Mouse (Mus musculus) midbrain, embryonic 10.5 days (tissue): ENCODE data around the gene Zfp169. TPM values are rescaled to one million over a fixed set of nuclear protein-coding genes. Genes with fewer than 3 reads are reported as not detected.

Source experiments
- DNase-seq: peaks from one replicate; pipeline ENCODE4 v3.0.0-alpha.2; 2017; ENCODE audit warnings: low spot score
- H3K27ac ChIP-seq: fragments of 300-500 bp; sonication (generic); replicated peaks from 2 replicates; pipeline ENCODE4 v1.5.1; 2016; ENCODE audit warnings: mild to moderate bottlenecking
- H3K27me3 ChIP-seq: fragments of 300-500 bp; sonication (generic); 2 replicates; pipeline ENCODE4 v1.6.1; 2016; ENCODE audit warnings: low read depth, mild to moderate bottlenecking; ENCODE audit not compliant: poor library complexity, severe bottlenecking
- H3K36me3 ChIP-seq: fragments of 300-500 bp; sonication (generic); 2 replicates; pipeline ENCODE4 v1.6.1; 2016; ENCODE audit warnings: mild to moderate bottlenecking, moderate library complexity
- H3K4me1 ChIP-seq: fragments of 300-500 bp; sonication (generic); 2 replicates; pipeline ENCODE4 v1.6.1; 2016
- H3K4me3 ChIP-seq: fragments of 300-500 bp; sonication (generic); 2 replicates; pipeline ENCODE4 v1.5.1; 2016; ENCODE audit warnings: mild to moderate bottlenecking, moderate library complexity
- H3K9me3 ChIP-seq: fragments of 300-500 bp; sonication (generic); replicated peaks from 2 replicates; pipeline ENCODE4 v1.6.1; 2016; ENCODE audit warnings: mild to moderate bottlenecking
- WGBS: fragments of 180-500 bp; shearing (Covaris S2); methylation state at CpG from one replicate; pipeline ENCODE4 v1.1.7; 2016; 5-methylcytosine and 5-hydroxymethylcytosine counted together
- polyA plus RNA-seq: library from polyadenylated mRNA; unstranded; fragments of >200 nt; fragmentation: Nextera tagmentation; extraction: Ambion mirVana; gene quantifications from 2 replicates; pipeline ENCODE4 v1.2.1, GENCODE M21; 2016

The Zfp169 gene
- polyA plus RNA-seq = 4.7 TPM in 2 replicates

DNA sequence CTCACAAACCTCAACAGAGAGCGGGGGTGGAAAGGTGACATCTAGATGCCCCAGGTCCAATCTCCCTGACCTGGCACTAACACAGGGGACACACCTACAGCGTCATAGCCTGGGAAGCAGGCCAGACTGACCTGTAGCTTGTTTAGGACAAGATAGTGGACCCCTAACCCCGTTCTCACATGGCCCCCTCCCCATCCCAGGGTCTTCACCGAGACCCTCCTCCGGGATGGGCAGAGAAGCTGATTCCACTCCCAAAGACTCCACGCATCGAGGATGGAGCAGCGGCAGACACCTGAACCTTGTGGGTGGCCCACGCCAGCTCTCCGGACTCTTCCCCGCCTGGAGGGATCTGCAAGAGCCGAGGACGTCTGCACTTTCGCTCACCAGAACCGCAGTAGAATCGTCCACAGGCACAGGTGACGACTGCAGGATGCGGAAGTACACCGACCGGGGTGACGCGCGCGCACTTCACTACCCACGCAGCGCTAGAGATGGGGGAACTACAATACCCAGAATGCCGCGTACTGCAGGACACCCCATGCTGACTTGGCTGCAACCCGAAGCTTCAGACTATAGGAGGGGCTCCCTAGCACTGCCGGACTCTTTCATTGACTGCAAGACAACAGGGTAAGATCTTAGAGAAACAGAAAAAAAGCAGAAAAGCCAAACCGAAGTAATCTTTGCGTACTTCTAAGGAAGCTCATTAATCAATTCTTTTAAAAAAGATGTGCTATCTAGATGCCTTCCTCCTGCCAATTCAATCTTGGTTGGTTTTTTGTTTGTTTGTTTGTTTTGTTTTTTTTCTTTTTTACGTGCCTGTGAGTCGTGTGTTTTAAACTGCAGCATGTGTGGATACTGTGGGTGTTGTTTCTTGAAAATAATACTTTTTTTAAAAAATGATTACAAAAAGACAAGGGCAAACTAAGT, at the start of gene Zfp169, which contains the start of gene A830005F24Rik:
Gene Zfp169 (minus strand): TSS at position 449 of the 927 bp plus-strand sequence.
Gene A830005F24Rik (plus strand): TSS at position 568 of the 927 bp plus-strand sequence.
- Histone ChIP-seq H3K27me3 (no peaks in the 10 kb centered on the region), H3K9me3 (no peaks in the 10 kb centered on the region), H3K36me3 (no peaks in the 10 kb centered on the region), H3K4me1 (peaks cover 20% of the 10 kb centered on the region), H3K4me3 (peak within 1 kb of the TSS; percentile 86), H3K27ac (peak within 1 kb of the TSS; percentile 82)
- DNase-seq = peak; percentile 81
- 3% methylated on average over 34 of the region's 34 CpGs for WGBS

DNA sequence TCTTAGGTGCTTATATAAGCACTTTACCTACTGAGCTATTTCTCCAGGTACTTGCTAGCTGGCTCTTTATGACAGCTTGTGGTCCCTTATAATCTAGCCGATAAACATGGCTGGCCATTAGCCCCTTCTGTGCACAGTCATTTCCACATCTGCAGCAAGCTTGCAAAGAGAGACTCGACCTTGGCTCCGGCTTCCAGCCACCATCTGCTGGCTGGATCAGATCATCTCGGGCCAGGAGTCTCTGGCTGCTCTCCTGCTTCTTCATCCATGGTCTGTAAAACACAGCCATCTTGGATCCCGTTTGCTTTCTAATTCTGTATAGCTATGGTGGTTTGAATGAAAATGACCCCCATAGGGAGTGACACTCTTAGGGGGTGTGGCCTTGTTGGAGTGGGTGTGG, 49.1 kb upstream of the Zfp169 start:
- no peak for DNase-seq
- 91% methylated on average over 5 of the region's 5 CpGs for WGBS
- Histone ChIP-seq H3K27ac (no peak overlapping the region), H3K27me3 (no peaks in the 10 kb centered on the region), H3K36me3 (no peaks in the 10 kb centered on the region), H3K9me3 (no peaks in the 10 kb centered on the region), H3K4me3 (no peak overlapping the region), H3K4me1 (peaks cover 11% of the 10 kb centered on the region)

DNA sequence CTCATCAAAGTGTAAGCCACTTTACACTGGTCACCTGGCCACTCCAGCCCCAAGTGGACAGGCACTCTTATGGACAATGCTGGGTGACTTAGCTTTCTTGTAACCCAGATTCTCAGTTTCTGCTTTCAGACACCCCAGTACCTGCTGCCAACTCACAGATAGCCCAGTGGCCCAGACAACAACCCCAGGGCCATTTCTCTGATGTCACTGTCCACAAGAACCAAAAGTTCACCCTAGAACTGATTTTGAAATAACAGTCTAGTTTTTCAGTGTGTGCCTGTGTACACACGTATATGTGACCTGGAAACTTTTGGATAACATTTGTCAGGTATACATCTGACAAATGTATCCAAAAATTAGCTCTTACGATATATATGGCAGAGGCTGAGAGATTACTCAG, 48.2 kb upstream of the Zfp169 start:
- no peaks in the 10 kb centered on the region for H3K27me3 ChIP-seq
- no peaks in the 10 kb centered on the region for H3K9me3 ChIP-seq
- DNase-seq = no peak
- WGBS = 90% methylated on average over 2 of the region's 2 CpGs
- no peak overlapping the region for H3K4me3 ChIP-seq
- peaks cover 11% of the 10 kb centered on the region for H3K4me1 ChIP-seq
- no peaks in the 10 kb centered on the region for H3K36me3 ChIP-seq
- H3K27ac ChIP-seq = no peak overlapping the region

DNA sequence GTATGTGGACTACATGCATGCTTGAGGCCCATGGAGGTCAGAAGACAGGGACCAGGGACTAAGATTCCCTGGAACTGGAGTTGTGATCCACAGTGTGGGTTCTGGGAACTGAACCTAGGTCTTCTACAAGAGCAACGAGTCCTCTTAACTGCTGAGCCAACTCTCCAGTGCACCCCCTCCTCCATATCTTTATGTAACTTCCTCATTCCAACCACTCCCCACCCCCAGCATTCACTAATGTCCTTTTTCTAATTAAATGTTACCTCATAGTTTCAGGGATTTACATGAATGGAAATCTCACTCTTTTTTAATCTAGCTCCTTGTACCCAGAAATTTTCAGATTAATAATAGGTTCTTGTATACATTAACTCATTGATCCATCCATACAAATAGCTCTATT, 42.7 kb upstream of the Zfp169 start:
- no peaks in the 10 kb centered on the region for H3K27me3 ChIP-seq
- no peaks in the 10 kb centered on the region for H3K36me3 ChIP-seq
- no peaks in the 10 kb centered on the region for H3K4me1 ChIP-seq
- H3K9me3 ChIP-seq = no peaks in the 10 kb centered on the region
- WGBS = 90% methylated on average over 1 of the region's 1 CpGs
- H3K4me3 ChIP-seq = no peak overlapping the region
- H3K27ac ChIP-seq = no peak overlapping the region
- DNase-seq = no peak

DNA sequence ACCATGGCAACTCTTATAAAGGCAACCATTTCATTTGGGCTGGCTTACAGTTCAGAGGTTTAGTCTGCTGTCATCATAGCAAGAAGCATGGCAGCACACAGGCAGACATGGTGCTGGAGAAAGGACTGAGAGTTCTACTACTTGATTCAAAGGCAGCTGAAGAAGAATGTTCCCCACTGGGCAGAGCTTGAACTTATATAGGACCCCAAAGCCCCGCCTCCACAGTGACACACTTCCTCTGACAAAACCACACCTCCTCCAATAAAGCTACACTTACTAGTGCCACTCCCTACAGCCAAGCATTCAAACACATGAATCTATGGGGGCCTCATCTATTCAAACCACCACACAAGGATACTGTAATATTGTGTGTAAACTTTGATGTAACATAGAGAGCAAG, 41.3 kb upstream of the Zfp169 start:
- DNase-seq = no peak
- Histone ChIP-seq H3K27ac (no peak overlapping the region), H3K4me1 (no peaks in the 10 kb centered on the region), H3K36me3 (no peaks in the 10 kb centered on the region), H3K9me3 (no peaks in the 10 kb centered on the region), H3K4me3 (no peak overlapping the region), H3K27me3 (no peaks in the 10 kb centered on the region)
- WGBS = 78% methylated on average over 1 of the region's 1 CpGs

DNA sequence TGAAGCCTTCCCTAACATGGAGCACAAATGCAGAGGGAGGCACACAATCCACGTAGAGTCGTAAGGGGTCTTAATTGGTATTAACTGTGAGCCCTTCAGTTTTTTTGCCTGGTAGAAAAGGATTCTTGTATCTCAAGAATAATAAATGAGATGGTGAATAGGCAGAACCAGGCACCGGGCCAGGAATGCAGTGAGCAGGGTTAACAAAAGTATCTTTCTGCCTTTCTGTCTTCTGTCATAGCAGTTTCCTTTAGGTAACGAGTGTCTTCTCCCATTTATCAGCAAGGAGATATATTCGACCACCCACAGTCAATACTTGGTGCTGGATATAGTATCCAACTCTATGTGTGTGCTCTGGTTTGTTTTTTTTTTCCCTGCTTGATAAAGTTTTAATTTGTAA, 40.3 kb upstream of the Zfp169 start:
- H3K4me3 ChIP-seq = no peak overlapping the region
- no peaks in the 10 kb centered on the region for H3K9me3 ChIP-seq
- WGBS = 87% methylated on average over 5 of the region's 5 CpGs
- H3K4me1 ChIP-seq = no peaks in the 10 kb centered on the region
- no peak overlapping the region for H3K27ac ChIP-seq
- no peak for DNase-seq
- H3K27me3 ChIP-seq = no peaks in the 10 kb centered on the region
- H3K36me3 ChIP-seq = no peaks in the 10 kb centered on the region

DNA sequence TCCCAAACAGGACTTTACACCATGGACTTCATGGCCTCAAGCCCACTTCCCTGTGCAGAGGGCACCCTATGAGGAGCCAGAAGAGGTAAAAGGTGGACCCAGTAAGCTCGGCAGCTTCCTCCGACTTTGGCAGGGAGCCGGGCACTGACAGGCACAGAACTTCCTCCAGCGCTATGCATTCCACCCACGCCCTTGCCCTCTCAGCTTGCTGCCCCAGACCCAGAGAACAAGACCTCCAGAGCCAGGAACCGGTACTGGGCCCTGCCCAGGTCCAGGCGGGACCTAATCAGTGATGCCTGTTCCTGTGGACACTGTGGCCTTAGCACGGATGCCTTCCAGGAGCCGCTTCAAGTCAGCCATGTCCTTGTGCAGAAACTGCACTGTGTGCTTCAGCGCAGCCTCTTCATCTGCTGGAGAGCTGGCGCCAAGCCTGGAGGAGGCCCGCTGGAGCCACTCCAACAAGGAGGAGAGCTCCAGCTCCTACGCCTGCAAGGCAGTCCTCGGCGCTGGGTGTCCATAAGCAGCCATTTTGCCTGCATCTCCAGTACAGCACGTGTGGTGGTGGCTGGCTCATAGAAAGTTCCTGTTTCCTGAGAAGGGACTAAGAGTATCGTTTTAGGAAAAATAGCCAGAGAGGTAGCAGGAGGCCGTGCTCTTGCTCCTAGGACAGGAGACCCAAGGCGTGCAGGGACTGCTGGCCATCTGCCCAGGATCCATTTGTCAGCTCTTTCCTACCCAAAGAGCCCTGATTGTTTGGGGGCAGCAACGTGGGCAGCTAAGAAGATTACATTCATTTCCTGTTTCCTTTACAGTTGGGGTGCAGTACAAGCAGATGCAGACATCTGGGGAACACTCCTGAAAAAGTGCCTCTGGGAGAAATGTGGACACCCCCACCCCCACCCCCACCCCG, 39.2 kb upstream of the Zfp169 start:
- WGBS = 86% methylated on average over 21 of the region's 21 CpGs
- Histone ChIP-seq H3K36me3 (no peaks in the 10 kb centered on the region), H3K9me3 (no peaks in the 10 kb centered on the region), H3K27ac (no peak overlapping the region), H3K27me3 (peaks cover 6% of the 10 kb centered on the region), H3K4me3 (no peak overlapping the region), H3K4me1 (no peaks in the 10 kb centered on the region)
- DNase-seq = no peak

DNA sequence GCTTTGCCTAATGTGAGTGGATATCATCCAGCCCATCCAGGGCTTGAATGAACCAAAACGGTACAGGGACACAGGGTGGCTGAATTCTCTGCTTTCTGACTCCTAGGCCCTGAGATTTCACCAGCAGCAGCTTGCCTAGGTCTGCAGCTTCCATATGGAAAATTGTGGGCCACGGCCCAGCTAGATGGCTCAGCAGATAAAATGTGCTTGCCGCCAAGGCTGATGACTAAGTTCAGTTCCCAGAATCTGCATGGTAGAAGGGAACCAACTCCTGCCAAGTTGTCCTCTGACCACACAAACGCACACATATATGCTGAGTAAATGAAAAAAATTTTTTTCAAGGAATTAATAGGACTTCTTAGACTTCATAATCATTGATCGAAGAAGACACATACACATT, 35.0 kb upstream of the Zfp169 start:
- Histone ChIP-seq H3K4me1 (peaks cover 23% of the 10 kb centered on the region), H3K9me3 (no peaks in the 10 kb centered on the region), H3K27me3 (peaks cover 6% of the 10 kb centered on the region), H3K36me3 (no peaks in the 10 kb centered on the region), H3K27ac (no peak overlapping the region), H3K4me3 (no peak overlapping the region)
- no peak for DNase-seq
- 92% methylated on average over 5 of the region's 5 CpGs for WGBS

DNA sequence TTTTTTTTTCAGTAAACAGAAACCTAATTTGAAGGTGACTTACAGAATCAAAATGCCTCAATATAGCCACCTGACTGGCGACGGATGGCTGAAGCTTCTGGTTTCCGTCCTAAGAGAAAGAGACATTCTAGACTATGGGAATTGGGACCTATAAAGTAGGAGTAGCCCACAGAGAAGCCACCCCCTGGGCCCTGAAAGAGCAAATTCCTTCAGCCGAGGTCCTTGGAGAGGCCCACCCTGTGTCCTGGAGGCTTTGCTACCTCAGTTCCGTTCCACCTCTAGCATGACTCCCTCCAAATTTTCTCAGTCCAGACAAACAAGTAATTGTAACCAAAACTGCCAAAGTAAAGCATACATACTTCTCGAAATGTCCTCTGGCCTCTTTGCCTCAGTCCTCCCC, 34.4 kb upstream of the Zfp169 start:
- 90% methylated on average over 6 of the region's 6 CpGs for WGBS
- H3K4me1 ChIP-seq = peaks cover 26% of the 10 kb centered on the region
- DNase-seq = no peak

DNA sequence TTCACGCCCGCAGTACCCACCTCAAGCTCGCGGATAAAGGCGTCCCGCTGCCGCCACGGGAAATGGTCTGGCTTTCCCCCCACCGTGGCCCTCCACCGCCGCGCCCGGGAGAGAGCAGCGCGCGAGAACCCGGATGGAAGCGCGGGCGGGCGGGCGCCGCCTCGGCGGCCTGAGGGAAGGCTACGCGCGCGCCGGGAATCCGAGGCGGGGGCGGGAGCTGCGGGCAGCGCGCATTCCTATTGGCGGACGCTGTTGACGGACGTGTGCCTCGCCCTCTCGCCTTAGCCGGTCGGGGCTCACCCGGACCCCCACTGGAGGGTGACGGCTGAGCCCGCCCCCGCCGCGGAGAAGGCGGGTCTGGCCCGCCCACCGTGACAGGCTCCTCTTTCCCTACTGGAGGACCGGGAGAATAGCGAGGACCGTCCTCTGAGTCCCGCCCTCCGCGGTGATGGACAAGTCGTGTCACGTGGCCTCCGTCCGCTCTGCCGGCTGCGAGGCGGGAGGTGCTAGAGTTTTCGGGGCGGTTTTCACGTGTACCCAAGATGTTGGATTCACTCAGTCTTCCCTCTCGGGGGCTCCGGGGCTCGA, 33.2 kb upstream of the Zfp169 start:
- peak overlapping the region; percentile 100 for H3K27ac ChIP-seq
- H3K9me3 ChIP-seq = no peaks in the 10 kb centered on the region
- peak; percentile 99 for DNase-seq
- H3K4me1 ChIP-seq = peaks cover 35% of the 10 kb centered on the region
- WGBS = under 1% methylated on average over 72 of the region's 72 CpGs
- peaks cover 6% of the 10 kb centered on the region for H3K27me3 ChIP-seq
- peak overlapping the region; percentile 93 for H3K4me3 ChIP-seq
- no peaks in the 10 kb centered on the region for H3K36me3 ChIP-seq

More for the DNA sequence above, 34.4 kb upstream of the Zfp169 start:
- peaks cover 6% of the 10 kb centered on the region for H3K27me3 ChIP-seq
- H3K9me3 ChIP-seq = no peaks in the 10 kb centered on the region
- H3K36me3 ChIP-seq = no peaks in the 10 kb centered on the region
- no peak overlapping the region for H3K4me3 ChIP-seq
- H3K27ac ChIP-seq = no peak overlapping the region

DNA sequence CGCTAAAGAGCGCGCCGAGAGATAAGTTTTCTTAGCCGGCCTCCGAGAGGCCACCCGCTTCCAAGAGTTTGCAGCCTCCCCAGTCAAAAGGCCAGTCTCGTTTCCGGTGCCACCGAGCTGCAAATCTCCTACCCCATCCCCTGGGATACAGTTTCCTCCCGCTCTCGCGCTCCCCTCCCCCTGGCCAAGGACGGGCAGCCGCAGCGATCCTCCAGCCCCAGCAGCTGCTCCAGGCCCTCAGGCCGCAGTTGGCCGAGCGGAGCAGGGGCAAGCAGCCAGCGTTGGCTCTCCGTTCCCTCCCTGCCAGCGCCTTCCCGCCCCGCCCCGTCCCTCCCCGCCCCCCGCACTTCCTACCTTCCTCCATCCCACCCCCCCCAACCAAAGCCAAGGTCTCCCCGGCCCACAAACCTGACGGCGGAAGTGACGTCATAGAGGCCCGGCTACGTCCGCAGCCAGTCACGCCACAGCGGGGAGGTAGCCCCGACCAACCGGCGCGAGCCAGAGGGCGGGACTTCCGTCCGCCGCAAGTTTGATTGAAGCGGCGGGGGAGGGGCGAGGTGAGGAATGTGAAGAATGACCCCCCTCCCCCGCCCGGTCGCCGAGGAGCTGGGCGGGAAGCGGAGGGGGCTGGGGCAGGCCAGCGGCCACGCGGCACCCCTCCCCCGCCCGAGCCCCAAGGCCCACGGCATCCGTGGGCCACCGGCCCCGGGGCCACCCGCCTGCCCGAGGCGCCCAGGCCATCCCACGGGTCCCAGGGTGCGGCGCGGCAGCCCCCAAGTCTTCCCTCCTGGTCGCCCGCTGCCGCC, 32.4 kb upstream of the Zfp169 start:
- WGBS = 1% methylated on average over 68 of the region's 72 CpGs
- peak overlapping the region; percentile 100 for H3K27ac ChIP-seq
- peak overlapping the region; percentile 93 for H3K4me3 ChIP-seq
- H3K9me3 ChIP-seq = no peaks in the 10 kb centered on the region
- DNase-seq = peak; percentile 99
- peaks cover 6% of the 10 kb centered on the region for H3K27me3 ChIP-seq
- H3K4me1 ChIP-seq = peaks cover 40% of the 10 kb centered on the region
- H3K36me3 ChIP-seq = no peaks in the 10 kb centered on the region; the same call in 1 of the 2 replicates

DNA sequence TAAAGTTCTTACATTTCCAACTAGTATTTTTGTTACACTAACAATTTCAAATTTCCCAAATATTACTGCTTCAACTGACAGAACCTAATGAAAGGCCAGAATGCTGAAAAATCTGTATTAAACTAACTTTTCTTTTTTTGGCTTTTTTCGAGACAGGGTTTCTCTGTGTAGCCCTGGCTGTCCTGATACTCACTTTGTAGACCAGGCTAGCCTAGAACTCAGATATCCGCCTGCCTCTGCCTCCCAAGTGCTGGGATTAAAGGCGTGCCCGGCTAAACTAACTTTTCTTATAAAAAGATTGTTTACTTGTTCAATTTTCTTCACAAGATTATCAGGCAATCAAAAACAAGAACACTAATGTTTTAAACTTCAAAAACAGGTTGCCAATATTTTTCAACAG, 31.6 kb upstream of the Zfp169 start:
- Histone ChIP-seq H3K36me3 (no peaks in the 10 kb centered on the region; the same call in 1 of the 2 replicates), H3K4me1 (peaks cover 46% of the 10 kb centered on the region), H3K27me3 (peaks cover 6% of the 10 kb centered on the region), H3K4me3 (peak overlapping the region; percentile 93), H3K27ac (peak overlapping the region; percentile 100; the same call in 1 of the 2 replicates), H3K9me3 (no peaks in the 10 kb centered on the region)
- 53% methylated on average over 4 of the region's 4 CpGs for WGBS
- no peak for DNase-seq
